Mouse (Mus musculus): ENCODE results near the gene Gm4744.
"Not testable (repeated sequence)": the region's sequence is repeated elsewhere in the genome, so short reads cannot be mapped to it uniquely, and the experiment has no call there.

Gene Gm4744

DNA sequence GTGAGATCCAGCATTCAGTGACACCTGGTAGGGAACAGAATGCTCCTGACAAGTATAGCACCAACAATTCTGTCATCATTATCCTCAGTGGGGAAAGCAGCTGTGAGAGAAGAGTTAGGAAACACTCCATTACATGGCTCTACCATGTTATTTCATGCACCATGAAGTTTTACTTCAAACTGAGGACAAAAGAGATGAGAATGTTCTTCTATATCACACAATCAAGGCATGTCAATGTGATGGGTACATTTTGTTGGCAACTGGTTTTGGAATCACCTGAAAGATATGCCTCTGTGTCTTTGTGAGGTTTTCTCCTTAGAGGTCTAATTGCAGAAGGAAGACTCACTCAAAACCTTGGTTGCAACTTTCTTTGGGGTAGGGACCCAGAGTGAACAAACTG is at the start of gene Gm4744:
Gene Gm4744, minus strand, starts transcription at position 101 of the 400 bp plus-strand sequence.
- in situ Hi-C loops (cut with MboI, MseI): no loop called here

DNA sequence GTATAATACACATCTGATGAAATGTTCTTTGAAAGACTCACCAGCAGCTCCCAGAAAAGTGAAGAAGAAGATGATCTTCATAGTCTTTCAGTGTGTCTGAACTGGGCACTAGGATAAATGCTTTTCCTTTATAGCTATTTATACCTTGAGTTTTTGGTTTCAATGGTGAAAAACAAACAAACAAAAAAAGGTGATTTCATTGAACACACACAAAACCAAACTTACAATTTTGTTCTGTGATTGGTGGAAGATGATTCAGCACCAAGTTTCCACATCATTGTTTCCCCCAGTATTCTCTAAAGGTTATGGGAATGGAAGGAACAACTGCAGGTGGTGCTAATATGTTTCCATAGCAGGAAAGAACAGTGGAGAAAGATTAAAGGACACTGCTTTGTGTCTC is 47.7 kb upstream of the Gm4744 start, which contains the start of gene Gm2663:
Gene Gm2663, minus strand, starts transcription at position 101 of the 400 bp plus-strand sequence.
- in situ Hi-C loops (cut with MboI, MseI): loop anchor here (5.0 kb wide), 1 partner anchor 42 kb away; no protein-coding TSS in a partner anchor

DNA sequence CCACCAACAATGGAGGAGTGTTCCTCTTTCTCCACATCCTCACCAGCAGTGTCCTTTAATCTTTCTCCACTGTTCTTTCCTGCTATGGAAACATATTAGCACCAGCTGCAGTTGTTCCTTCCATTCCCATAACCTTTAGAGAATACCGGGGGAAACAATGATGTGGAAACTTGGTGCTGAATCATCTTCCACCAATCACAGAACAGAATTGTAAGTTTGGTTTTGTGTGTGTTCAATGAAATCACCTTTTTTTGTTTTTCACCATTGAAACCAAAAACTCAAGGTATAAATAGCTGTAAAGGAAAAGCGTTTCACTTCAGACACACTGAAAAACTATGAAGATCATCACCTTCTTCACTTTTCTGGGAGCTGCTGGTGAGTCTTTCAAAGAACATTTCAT is 12.8 kb upstream of the Gm4744 start, which contains the start of gene 1810009J06Rik:
Gene 1810009J06Rik, plus strand, starts transcription at position 301 of the 400 bp plus-strand sequence.
- in situ Hi-C loops (cut with MboI, MseI): not testable (repeated sequence)

DNA sequence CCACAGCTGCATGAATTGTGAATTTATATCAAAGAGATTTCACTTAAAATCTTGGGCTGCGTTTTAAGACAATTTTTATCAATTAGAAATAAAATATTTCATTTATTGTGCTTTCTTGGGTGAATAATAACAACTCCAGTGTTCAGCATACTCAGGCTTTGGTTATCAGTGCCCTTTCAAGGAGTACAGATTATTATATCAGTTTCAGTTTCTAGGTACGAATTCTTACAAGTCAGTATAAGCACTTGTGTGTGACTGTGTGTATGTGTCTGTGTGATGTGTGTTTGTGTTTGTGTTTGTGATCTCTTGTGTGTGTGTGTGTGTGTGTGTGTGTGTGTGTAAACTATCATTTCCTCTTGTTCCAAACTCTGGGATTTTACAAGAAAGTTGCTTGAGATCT is 2.0 kb upstream of the Gm4744 start:
- in situ Hi-C loops (cut with MboI, MseI): no loop called here

DNA sequence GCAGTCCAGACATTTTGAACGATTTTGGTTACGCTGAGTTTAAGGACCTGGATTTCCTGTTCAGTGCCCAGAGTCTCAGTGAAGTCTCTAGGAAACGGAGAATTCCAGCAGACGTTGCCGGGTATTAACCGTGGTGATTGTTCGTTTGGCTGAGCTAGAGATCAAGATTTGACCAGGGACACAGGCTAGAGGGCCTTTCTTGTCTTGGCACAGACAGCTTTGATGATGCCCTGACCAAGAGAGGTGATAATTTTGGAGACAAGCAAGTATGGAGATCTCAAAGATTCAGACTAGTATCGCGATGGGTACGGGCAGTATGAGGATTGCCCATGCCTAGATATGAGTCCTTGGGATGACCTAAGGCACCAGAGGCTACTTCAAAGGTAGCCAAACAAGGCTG is 11.2 kb downstream of the Gm4744 start, which contains the start of gene 1700074P13Rik:
Gene 1700074P13Rik, minus strand, starts transcription at position 101 of the 400 bp plus-strand sequence.
- in situ Hi-C loops (cut with MboI, MseI): no loop called here

DNA sequence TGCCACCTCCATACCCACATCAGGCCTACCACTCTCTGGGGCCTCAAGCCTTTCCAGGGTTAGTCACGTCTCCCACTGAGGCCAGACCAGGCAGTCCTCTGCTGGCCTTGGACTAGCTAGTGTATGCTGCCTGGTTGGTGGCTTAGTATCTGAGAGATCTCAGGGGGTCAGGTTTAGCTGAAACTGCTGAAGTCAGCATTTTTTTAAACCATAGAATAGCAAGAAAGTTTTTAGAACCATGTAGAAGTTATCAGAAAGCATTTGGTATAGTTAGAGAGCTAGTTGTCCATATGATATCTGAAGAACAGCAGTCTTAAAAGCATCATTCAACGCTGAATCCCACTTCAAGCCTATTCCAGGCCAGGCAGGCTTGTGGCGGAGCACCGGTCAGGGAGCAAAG is 31.7 kb downstream of the Gm4744 start:
- in situ Hi-C loops (cut with MboI, MseI): no loop called here

DNA sequence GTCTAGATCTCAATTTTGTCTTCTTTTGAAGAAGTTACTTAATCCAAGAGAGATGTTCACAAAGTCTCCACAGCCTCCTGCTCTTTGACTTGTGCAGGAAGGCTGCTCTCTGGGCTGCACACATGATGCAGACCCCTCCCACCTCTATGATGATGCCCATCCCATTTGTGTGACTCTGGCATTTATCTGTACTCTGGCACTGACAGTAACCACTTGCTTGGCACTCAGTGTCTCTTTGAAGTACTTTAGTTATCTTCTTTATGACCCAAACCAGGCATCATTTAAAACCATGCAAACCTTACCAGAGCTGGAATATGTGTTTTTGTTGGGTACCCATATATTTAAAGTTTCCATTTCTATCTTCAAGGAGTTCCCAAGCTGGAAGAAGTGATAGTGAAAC is 51.4 kb downstream of the Gm4744 start, which contains the start of gene Prss58:
Gene Prss58, minus strand, starts transcription at position 101 of the 400 bp plus-strand sequence.
- in situ Hi-C loops (cut with MboI, MseI): loop anchor here (10.0 kb wide), 1 partner anchor 675 kb away; no protein-coding TSS in a partner anchor
